Mouse (Mus musculus) bone marrow macrophage, adult 2 months (primary cell): ENCODE measurements around the gene 1700001P01Rik.

ENCODE experiments used
- CTCF ChIP-seq: IDR thresholded peaks from 2 replicates; pipeline ENCODE4 v1.5.1; 2012; ENCODE audit warnings: low read depth, mild to moderate bottlenecking, low read length, moderate library complexity
- POLR2A ChIP-seq: IDR thresholded peaks from 2 replicates; pipeline ENCODE4 v1.6.1; 2012; ENCODE audit warnings: mild to moderate bottlenecking, low read depth, low read length, borderline replicate concordance

- TF ChIP-seq CTCF, result no peak
- no peak for TF ChIP-seq POLR2A
Measured at GRCm38 (mm10) chr11:97818003-97818402, 42.3 kb upstream of the 1700001P01Rik start.
